Mouse (Mus musculus): ENCODE results near the gene 1700066M21Rik. TPM values are rescaled to one million over a fixed set of nuclear protein-coding genes. Genes with fewer than 3 reads are reported as not detected.

The 1700066M21Rik gene
- polyA plus RNA-seq, 1 experiment from 2014 or later = 12.9 TPM

- no peak overlapping the region for H3K9ac ChIP-seq
- H3K27me3 ChIP-seq = peaks cover 3% of the 10 kb centered on the region; the same call in 1 of the 2 replicates
- ATAC-seq (ENCODE audit: low FRiP score, low read depth) = no peak
- no peak overlapping the region for H3K4me2 ChIP-seq (replicated peaks)
- no peaks in the 10 kb centered on the region for H3K4me1 ChIP-seq
- no peak overlapping the region for H3K27ac ChIP-seq
- no peaks in the 10 kb centered on the region for H3K9me3 ChIP-seq
- 89% methylated on average over 3 of the region's 3 CpGs for WGBS
- no peak overlapping the region for H3K4me3 ChIP-seq
- H3K36me3 ChIP-seq = no peaks in the 10 kb centered on the region
These were observed 10.0 kb upstream of the 1700066M21Rik start for GRCm38 (mm10) chr1:57367446-57367845.

- H3K4me3 ChIP-seq = no peak overlapping the region
- WGBS = 81% methylated on average over 4 of the region's 4 CpGs
- no peak overlapping the region for H3K27ac ChIP-seq
- H3K36me3 ChIP-seq = no peaks in the 10 kb centered on the region
- H3K9ac ChIP-seq = no peak overlapping the region
- peaks cover 3% of the 10 kb centered on the region; the same call in 1 of the 2 replicates for H3K27me3 ChIP-seq
- ATAC-seq (ENCODE audit: low FRiP score, low read depth) = no peak
- no peak overlapping the region for H3K4me2 ChIP-seq (replicated peaks)
- no peaks in the 10 kb centered on the region for H3K4me1 ChIP-seq
- no peaks in the 10 kb centered on the region for H3K9me3 ChIP-seq
These were observed 8.3 kb upstream of the 1700066M21Rik start for GRCm38 (mm10) chr1:57369111-57369510.

- WGBS = 84% methylated on average over 4 of the region's 4 CpGs
- Histone ChIP-seq H3K4me2 (replicated peaks) (no peak overlapping the region), H3K4me3 (no peak overlapping the region), H3K27ac (no peak overlapping the region), H3K27me3 (peaks cover 3% of the 10 kb centered on the region; the same call in 1 of the 2 replicates), H3K36me3 (no peaks in the 10 kb centered on the region), H3K9ac (no peak overlapping the region), H3K9me3 (no peaks in the 10 kb centered on the region), H3K4me1 (no peaks in the 10 kb centered on the region)
- ATAC-seq (ENCODE audit: low FRiP score, low read depth) = no peak
These were observed 7.0 kb upstream of the 1700066M21Rik start for GRCm38 (mm10) chr1:57370451-57370850.

- H3K4me1 ChIP-seq = peaks cover 11% of the 10 kb centered on the region
- H3K36me3 ChIP-seq = no peaks in the 10 kb centered on the region
These were observed 2.1 kb upstream of the 1700066M21Rik start for GRCm38 (mm10) chr1:57375276-57375675.

GRCm38 (mm10) chr1:57376806-57377205, 614 bp upstream of the 1700066M21Rik start:
- Histone ChIP-seq H3K27ac (no peak overlapping the region), H3K9ac (peak overlapping the region; percentile 93; the same call in 1 of the 2 replicates), H3K4me3 (peak overlapping the region; percentile 92), H3K27me3 (no peaks in the 10 kb centered on the region), H3K9me3 (no peaks in the 10 kb centered on the region), H3K36me3 (no peaks in the 10 kb centered on the region), H3K4me2 (replicated peaks) (peak overlapping the region; percentile 97), H3K4me1 (peaks cover 11% of the 10 kb centered on the region)
- WGBS = 65% methylated on average over 6 of the region's 6 CpGs
- ATAC-seq (ENCODE audit: low FRiP score, low read depth) = no peak

More at GRCm38 (mm10) chr1:57375276-57375675, 2.1 kb upstream of the 1700066M21Rik start:
- H3K9ac ChIP-seq = no peak overlapping the region
- no peaks in the 10 kb centered on the region for H3K27me3 ChIP-seq
- no peak overlapping the region for H3K4me2 ChIP-seq (replicated peaks)
- no peak for ATAC-seq (ENCODE audit: low FRiP score, low read depth)
- H3K27ac ChIP-seq = no peak overlapping the region
- WGBS = 94% methylated on average over 2 of the region's 2 CpGs
- no peaks in the 10 kb centered on the region for H3K9me3 ChIP-seq
- no peak overlapping the region for H3K4me3 ChIP-seq

GRCm38 (mm10) chr1:57386519-57386918, 9.1 kb downstream of the 1700066M21Rik start:
- Histone ChIP-seq H3K4me2 (replicated peaks) (no peak overlapping the region), H3K4me3 (no peak overlapping the region), H3K27ac (no peak overlapping the region), H3K9ac (no peak overlapping the region), H3K9me3 (no peaks in the 10 kb centered on the region), H3K36me3 (peaks cover 23% of the 10 kb centered on the region), H3K4me1 (no peaks in the 10 kb centered on the region), H3K27me3 (no peaks in the 10 kb centered on the region)
- no peak for ATAC-seq (ENCODE audit: low FRiP score, low read depth)

GRCm38 (mm10) chr1:57387876-57388275, 10.5 kb downstream of the 1700066M21Rik start:
- Histone ChIP-seq H3K9me3 (no peaks in the 10 kb centered on the region), H3K4me2 (replicated peaks) (no peak overlapping the region), H3K27me3 (no peaks in the 10 kb centered on the region), H3K4me1 (no peaks in the 10 kb centered on the region), H3K4me3 (no peak overlapping the region), H3K36me3 (peaks cover 34% of the 10 kb centered on the region), H3K9ac (no peak overlapping the region), H3K27ac (no peak overlapping the region)
- 73% methylated on average over 2 of the region's 2 CpGs for WGBS
- ATAC-seq (ENCODE audit: low FRiP score, low read depth) = no peak

- ATAC-seq (ENCODE audit: low FRiP score, low read depth) = no peak
- H3K27ac ChIP-seq = no peak overlapping the region
- peaks cover 41% of the 10 kb centered on the region for H3K36me3 ChIP-seq
- no peaks in the 10 kb centered on the region for H3K9me3 ChIP-seq
- H3K4me2 ChIP-seq (replicated peaks) = no peak overlapping the region
- H3K27me3 ChIP-seq = no peaks in the 10 kb centered on the region
- no peak overlapping the region for H3K4me3 ChIP-seq
- H3K4me1 ChIP-seq = no peaks in the 10 kb centered on the region
- 93% methylated on average over 8 of the region's 8 CpGs for WGBS
- no peak overlapping the region for H3K9ac ChIP-seq
These were observed 11.2 kb downstream of the 1700066M21Rik start for GRCm38 (mm10) chr1:57388402-57389155.

GRCm38 (mm10) chr1:57390993-57391790, 13.8 kb downstream of the 1700066M21Rik start:
- H3K36me3 ChIP-seq = peaks cover 49% of the 10 kb centered on the region
- no peak overlapping the region for H3K27ac ChIP-seq
- no peak overlapping the region for H3K4me2 ChIP-seq (replicated peaks)
- no peaks in the 10 kb centered on the region for H3K9me3 ChIP-seq
- no peak overlapping the region for H3K9ac ChIP-seq
- no peaks in the 10 kb centered on the region for H3K4me1 ChIP-seq
- no peak for ATAC-seq (ENCODE audit: low FRiP score, low read depth)
- H3K27me3 ChIP-seq = no peaks in the 10 kb centered on the region
- WGBS = 97% methylated on average over 4 of the region's 4 CpGs
- H3K4me3 ChIP-seq = no peak overlapping the region

GRCm38 (mm10) chr1:57392417-57392816, 15.0 kb downstream of the 1700066M21Rik start:
- ATAC-seq (ENCODE audit: low FRiP score, low read depth) = no peak
- no peak overlapping the region for H3K27ac ChIP-seq
- H3K4me2 ChIP-seq (replicated peaks) = no peak overlapping the region
- H3K4me3 ChIP-seq = no peak overlapping the region
- H3K27me3 ChIP-seq = no peaks in the 10 kb centered on the region
- no peaks in the 10 kb centered on the region for H3K9me3 ChIP-seq
- no peak overlapping the region for H3K9ac ChIP-seq
- H3K36me3 ChIP-seq = peaks cover 61% of the 10 kb centered on the region
- WGBS = 85% methylated on average over 4 of the region's 4 CpGs
- no peaks in the 10 kb centered on the region for H3K4me1 ChIP-seq

- no peak for ATAC-seq (ENCODE audit: low FRiP score, low read depth)
- no peak overlapping the region for H3K9ac ChIP-seq
- H3K9me3 ChIP-seq = no peaks in the 10 kb centered on the region
- 67% methylated on average over 3 of the region's 3 CpGs for WGBS
- H3K4me2 ChIP-seq (replicated peaks) = no peak overlapping the region
- no peaks in the 10 kb centered on the region for H3K27me3 ChIP-seq
- no peak overlapping the region for H3K27ac ChIP-seq
- peaks cover 65% of the 10 kb centered on the region for H3K36me3 ChIP-seq
- no peak overlapping the region for H3K4me3 ChIP-seq
- H3K4me1 ChIP-seq = no peaks in the 10 kb centered on the region
These were observed 16.6 kb downstream of the 1700066M21Rik start for GRCm38 (mm10) chr1:57394051-57394450.

GRCm38 (mm10) chr1:57400321-57400720, 22.9 kb downstream of the 1700066M21Rik start:
- Histone ChIP-seq H3K27me3 (no peaks in the 10 kb centered on the region), H3K9me3 (no peaks in the 10 kb centered on the region), H3K9ac (no peak overlapping the region), H3K36me3 (peaks cover 41% of the 10 kb centered on the region), H3K4me1 (peaks cover under 1% of the 10 kb centered on the region), H3K4me3 (no peak overlapping the region), H3K27ac (no peak overlapping the region), H3K4me2 (replicated peaks) (no peak overlapping the region)
- WGBS = 84% methylated on average over 2 of the region's 2 CpGs
- ATAC-seq (ENCODE audit: low FRiP score, low read depth) = no peak

All from limb, embryonic 13.5 days (tissue).